Mouse (Mus musculus): ENCODE results near the gene Catsperg1.
A peak's percentile ranks its signal among the peaks of the same experiment; 100 is the strongest.
"Not testable (repeated sequence)": the region's sequence is repeated elsewhere in the genome, so short reads cannot be mapped to it uniquely, and the experiment has no call there.

The Catsperg1 gene

DNA sequence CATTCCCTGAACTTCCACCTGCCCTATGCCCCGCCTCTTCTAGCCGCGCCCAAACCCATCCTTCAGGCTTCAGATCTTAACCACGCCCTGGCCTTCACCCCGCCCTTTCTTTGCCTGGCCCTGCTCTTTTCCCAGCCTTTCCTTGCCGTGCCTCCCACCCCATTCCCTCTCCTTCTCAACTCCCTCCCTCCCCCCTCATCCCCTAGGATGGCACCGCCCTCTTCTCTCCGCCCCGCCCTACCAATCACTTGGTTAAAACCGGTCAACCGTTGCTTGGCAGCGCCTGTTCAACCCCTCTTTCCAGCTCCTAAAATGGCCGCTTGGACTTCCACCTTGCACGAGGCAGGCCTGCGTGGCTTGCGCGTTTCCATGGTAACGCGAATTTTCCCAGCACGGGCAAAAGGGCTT is at the start of gene Catsperg1:
Catsperg1 (minus strand) TSS at position 361 of the 408 bp plus-strand sequence.
- DNase-seq (ENCODE audit: low read depth): no peak

DNA sequence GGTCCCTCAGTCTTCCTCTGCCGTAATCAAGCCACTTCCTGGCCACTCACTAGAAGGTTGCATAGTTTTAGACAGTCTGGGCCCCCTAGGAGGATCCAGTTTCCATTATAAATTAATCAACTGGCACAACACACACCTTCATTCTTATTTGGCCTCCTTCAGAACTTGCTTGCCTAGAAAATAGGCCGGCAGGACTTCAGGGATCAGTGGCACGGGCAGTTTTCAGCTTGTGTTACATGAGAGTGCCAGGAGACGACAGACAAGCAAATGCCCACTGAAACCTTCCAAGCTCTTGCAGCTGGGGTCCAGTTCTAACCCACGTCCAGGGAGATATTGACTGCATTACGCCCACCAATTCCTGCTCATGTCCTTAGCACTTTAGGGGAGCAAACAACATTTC is 48.3 kb upstream of the Catsperg1 start:
- DNase-seq (ENCODE audit: low read depth): no peak

DNA sequence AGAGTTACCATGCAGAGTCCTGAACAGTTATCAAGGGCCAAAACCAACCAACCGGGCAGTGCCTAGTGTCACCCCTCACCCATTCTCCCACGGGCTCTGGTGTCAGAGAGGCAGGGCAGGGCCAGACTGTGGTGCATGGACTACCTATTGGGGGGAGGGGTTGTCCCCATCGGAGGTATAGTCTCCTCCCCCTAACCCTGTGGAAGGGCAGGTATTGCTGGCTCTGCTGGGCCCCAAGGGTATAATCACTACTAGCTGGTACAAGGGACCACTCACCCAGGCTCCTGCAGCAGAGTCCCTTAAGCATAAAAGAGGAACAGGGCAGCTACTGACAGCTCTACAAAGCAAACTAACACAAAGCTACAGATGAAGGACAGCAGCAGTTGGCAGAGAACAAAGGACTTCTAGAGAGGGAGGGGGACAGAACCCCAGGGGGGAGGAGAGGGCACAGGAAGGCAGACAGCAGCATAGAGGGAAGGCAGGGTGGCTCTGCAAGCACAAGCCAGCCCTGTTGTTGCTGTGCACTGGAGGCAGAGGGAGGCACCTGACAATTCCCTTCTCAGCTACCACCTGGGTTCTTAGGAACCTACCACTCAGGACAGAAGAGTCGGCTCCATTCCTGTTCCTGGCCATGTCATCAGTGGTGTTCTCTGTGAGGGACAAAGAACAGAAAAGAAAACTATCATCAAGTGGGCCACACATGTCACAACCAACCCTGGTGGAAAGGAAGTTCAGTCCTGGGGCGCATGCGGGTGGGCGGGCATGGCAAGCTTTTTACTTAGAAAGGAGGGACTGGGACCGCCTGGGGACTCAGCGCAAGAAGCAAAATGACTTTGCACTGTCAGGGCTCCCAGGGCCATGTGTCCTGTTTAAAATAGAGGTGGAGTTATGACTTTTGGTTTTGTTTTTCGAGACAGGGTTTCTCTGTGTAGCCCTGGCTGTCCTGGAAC is 46.2 kb upstream of the Catsperg1 start:
- no peak for DNase-seq (ENCODE audit: low read depth)

DNA sequence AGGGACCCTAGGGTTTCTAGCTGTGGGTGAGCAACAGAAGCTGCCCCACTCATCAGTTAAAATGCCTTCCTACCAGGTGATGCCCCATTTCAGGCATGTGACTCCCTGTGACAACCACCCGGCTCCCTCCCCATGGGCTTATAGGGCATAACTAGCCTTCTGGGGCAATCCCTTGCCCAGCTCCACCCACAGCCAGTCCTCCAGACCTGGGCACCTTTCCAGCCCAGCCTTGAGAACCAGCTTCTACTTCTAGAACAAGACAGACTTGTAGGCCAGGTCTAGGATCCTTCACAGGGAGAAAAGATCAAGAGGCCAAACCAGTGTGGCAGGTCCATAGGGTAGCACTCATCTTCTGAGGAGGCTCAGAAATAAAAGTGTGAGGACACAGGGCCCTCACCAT is 43.5 kb upstream of the Catsperg1 start:
- DNase-seq (ENCODE audit: low read depth): no peak

DNA sequence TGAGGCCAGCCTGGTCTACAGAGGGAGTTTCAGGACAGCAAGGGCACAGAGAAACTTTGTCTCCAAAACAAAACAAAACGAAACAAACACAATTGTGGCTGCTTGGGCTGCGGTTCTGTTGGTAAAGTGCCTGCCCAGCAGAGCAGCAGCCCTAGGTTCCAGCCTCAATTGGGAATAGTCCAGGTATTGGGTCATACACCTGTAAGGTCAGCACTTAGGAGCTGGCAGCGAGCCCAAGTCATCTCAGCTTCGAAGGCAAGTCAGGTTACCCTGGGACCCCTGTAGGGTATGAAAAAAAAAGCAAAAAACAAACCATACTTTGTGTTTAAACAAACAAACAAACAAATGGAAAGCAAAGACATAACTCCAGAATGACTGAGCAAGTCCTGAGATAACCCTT is 42.0 kb upstream of the Catsperg1 start:
- no peak for DNase-seq (ENCODE audit: low read depth)

DNA sequence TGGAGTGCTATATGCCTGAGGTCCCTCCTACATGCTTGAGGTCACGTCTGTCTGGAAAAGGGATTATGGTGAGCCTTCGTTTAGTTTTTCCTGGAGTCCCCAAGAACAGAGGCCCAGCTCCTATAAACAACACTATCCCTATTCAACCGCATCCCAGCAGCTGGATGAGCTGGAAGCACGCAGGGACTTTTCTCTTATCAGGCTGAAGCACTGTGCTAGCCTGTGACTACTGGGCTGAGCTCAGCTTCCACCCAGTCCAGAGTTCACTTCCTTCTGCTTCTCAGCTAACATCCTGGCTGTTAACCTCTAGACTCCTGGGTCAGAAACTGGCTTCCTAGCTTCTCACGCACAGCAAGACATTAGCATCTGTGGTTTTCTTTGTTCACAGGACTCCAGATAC is 40.0 kb upstream of the Catsperg1 start:
- DNase-seq (ENCODE audit: low read depth): no peak

DNA sequence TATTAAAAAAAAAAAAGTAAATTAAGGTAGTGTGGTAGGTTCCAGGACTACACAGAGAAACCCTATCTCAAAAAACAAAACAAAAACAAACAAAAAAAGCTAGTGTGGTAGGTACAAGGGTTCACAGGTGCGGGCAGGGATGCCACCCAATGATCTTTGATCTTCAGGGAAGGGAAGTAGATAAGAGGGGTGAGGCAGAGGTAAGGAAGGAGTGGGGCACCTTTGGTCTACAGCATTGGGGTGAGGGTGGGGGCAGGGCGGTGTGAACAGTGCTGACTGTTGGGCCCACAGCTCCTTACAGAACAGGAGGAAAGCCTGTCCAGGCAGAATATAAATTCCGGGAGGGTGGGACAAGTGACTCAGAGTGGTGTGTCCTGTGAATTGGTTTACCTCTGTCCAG is 37.3 kb upstream of the Catsperg1 start:
- no peak for DNase-seq (ENCODE audit: low read depth)

DNA sequence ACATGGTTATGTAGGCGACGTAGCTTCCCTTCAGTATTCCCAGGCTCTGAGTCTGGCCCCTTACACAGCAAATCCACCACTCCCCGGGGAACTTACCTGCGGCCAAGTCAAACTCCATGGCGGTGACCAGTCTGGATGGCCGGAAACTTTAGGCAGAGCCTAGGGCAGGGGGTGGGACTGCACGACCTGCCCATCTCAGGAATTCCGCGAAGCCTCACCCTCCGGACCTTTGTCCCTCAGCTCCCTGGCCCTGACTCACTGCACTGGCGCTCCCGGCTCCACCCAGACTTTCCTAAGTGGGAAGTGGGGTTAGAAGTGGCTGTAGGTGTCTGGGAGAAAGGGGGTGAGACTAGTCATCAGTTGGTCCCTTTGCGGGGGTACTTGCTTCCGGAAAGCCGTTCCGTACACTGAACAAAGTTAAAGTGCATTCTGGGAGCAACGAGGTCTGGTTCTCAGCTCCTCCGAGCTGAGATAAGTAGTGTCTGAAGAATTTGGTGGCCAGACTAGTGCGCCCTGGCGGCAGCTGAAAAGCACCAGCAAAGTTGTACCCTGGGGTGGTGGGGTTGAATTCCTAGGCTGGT is 34.5 kb upstream of the Catsperg1 start, which contains the start of gene 2200002D01Rik:
2200002D01Rik (minus strand) TSS at position 206 of the 581 bp plus-strand sequence.
- no peak for DNase-seq (ENCODE audit: low read depth)

DNA sequence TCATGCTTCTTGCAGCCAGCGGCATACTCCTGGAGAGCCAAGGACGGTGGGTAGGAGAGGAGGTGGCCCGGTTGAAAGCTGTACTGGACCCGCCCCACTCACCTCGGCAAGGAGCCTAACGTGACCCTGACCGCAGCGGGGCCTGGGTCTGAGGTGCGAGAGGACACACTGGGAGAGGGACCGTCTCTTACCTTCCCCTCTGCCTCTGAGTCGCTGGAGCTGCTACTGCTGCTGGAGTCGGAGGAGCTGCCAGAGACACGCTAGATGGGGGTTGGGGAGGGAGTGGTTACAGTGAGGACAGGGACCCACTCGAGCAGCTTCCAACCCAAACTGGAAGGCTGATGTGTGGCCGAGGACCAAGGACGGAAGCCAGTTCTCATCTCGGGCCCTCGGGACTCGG is 33.9 kb upstream of the Catsperg1 start:
- DNase-seq (ENCODE audit: low read depth): no peak

DNA sequence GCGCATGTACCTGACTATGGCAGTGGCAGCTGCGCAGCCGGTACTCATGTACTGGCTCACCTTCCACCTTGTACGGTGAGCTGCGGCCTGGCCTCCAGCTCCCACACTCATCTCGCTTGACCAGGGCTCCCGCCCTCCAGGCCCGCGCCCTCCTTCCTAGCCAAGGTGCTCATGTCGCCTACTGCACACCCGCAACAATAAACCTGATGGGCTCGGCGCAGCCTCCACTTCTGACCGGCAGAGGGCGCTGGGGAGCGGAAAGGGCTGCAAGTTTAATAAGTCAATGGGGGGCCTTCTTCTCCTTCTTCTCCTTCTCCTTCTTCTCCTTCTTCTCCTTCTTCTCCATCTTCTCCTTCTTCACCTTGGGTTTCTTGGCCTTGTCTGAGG is 33.5 kb upstream of the Catsperg1 start:
- peak; percentile 69 for DNase-seq (ENCODE audit: low read depth)

DNA sequence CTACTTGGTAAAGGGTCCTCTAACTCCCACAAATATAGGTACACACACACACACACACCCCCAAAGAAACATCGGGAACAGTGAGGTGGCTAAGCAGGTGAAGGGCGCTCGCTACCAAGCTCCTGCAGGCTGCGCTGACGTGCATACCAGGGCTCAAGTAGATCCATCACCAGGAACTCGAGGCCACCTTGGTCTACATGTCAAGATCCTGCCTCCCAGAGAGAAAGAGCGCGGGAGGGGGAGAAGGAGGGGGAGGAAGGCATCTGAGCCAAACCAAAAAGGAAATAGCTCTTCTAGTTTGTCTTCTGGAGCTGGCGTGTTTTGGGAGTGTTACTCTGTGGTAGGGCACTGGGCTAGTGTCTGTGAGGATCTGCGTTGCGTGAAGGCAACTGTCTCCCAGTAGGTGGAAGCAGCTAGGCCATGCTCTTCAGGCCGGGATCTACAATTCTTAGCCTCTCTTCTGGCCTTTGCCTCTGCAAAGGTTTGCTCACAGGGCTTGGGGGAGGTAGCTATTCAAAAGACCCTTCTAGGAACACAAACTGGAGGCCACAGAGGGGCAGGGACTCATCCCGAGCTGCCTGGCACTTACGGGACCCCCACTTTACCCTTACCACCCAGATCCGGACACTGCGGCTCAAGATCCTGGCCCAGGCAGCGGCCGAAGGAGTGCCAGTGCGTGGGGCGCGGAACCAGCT is 32.9 kb upstream of the Catsperg1 start:
- DNase-seq (ENCODE audit: low read depth): no peak

DNA sequence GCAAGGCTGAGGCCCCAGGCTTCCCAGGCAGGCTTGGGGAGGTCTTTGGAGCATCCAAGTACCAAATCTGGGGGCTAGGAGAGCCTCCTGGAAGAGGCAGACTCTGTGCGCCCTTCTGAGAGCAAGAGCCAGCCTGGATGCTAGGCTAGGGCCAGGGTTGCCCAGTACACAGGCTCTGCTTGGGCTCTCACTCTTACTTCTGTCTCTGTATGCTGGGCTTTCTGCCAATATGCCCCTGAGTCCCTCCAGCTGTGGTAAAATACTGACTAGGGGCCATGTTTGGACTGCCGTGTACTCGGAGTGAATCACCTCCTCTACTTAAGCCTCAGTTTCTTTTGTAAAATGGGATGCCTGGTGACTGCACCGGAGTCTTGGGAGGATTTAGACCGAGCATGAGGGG is 32.2 kb upstream of the Catsperg1 start:
- DNase-seq (ENCODE audit: low read depth): no peak

DNA sequence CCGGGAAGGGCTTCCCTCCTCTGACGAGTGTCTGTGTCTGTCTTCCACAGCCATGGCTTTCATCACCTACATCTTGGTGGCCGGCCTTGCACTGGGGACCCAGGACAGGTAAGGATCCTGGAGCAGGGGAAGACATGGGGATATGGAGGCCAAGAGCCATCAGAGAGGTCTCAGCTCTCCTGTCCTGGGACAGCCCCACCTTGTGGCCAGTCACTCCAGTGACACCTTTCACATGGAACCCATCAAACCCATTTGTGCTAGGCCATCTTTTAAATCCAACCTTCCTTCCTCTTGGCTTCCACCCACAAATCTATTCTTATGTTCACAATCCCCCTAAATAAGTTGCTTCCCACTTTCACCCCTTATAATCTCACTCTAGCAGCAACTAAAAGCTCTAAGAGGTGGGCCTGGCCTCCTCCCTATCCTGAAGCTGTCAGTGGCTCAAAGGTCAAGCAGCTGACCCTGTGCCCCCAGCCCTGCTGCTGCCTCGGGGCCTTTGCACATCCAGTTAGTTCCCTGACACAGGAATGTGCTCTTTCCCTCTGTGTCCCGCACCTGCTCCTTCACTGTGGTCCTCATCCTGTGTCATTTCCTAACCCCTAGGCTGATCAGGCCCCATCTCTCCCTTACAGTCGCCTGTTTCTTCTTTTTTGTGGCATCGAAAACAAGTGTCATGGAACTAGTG is 31.0 kb upstream of the Catsperg1 start:
- DNase-seq (ENCODE audit: low read depth): no peak

DNA sequence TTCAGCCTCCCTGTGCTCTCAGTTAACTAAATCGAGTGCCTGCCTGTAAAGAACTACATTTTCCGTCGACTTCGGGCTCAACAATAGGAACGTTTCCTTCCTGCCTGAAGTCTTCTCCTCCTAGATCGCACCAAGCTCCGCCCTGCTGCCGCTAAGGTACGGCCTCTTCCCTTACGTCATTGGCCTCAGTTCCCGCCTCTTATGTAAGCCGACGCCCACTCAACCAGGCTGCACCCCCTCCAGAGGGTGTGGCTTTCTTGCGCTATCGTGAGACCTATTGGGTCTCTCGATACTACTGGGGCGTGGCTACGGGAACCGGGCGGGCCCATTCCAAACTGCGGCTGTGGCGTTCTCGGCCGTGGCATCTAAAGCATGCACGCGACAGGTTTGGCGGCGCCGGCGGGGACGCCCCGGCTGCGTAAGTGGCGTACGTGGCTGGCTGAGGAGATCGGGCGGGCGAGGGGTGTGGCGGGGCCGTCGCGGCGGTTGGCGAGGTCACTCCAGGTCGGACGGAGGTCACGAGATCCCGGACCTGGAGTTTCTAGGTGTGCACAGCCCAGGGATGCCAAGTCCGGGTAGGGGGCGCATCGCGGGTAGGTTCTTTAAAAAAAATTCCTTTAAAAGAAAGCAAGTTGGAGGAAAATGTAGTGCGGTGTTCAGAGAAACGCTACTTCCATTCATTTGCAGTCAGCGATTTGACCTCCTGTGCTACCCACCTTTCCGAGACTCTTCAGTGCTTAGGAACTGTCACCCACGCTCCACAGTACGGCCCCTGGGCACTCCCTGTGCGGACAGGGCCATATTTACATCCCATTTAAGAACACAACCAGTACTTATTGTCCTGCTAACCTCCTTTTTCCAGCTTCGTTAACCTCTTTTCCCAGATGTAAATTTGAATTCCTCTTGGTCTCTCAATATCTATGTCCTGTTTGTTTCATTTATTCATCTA is 24.5 kb upstream of the Catsperg1 start, which contains the start of gene Yif1b:
Yif1b (plus strand) TSS at position 311 of the 949 bp plus-strand sequence.
- DNase-seq (ENCODE audit: low read depth): peak; percentile 99

DNA sequence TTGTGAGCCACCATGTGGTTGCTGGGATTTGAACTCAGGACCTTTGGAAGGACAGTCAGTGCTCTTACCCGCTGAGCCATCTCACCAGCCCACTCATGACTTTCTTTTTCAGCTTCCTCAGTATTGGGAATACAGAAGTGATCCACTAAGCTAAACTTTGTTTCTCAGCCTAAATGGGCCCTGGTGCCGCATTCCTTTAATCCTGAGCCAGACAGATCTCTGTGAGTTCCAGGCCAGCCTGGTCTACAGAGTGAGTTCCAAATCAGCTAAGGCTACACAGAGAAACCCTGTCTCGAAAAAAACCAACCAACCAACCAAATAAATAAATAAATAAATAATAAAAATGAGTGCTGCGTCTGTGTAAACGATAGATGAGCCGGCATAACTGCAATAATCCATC is 23.8 kb upstream of the Catsperg1 start:
- not testable (repeated sequence) for DNase-seq (ENCODE audit: low read depth)

DNA sequence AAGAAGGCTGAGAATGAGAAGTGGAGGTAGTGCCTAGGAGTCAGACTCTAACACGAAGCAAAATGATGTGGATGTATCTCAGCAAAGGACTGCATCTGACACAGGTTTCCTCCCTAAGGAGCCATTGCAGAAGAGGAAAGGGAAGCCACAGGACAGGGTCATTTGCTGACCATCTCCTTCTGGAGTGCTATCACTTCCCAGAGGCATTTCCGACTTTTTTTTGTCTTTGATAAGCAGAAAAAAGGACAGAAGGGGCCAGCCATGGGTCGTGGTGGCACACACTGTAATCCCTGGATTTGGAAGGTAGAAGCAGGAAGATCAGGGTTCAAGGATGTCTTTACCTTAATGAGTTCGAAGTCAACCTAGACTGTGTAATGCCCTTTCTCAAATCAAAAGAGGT is 22.8 kb upstream of the Catsperg1 start:
- DNase-seq (ENCODE audit: low read depth): no peak

DNA sequence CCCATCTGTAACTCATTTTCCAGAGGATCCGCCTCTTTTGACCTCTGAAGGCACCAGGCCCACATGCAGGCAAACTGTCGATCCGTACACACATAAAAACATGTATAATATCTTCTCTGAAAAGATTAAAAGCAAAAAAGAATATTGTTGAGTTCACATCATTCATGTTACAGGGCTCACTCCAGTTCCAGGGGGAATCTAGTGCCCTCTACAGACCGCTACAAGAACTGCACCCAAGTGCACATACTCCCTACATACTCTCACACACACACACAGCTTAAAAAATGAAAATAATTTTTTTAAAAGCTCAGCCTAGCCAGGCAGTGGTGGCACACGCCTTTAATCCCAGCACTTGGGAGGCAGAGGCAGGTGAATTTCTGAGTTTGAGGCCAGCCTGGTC is 20.8 kb upstream of the Catsperg1 start:
- no peak for DNase-seq (ENCODE audit: low read depth)

DNA sequence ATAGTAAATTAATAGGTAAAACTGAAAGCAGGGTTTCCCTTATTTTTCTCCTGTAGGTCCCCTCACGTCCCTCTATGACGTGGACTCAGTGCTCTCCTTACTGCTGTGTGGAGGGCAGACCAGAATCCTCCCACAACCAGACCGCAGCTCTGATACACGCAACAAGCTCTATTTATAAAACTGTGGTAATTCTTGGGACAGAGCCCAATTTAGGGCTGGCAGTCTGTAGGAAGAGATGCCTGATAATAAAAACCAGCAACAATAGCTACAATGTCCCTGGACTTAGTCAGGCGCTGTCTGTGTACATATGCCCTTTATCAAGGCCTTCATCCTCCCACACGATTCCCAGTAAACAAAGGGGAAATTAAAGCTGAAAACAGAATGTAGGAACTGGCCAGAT is 19.9 kb upstream of the Catsperg1 start:
- no peak for DNase-seq (ENCODE audit: low read depth)

DNA sequence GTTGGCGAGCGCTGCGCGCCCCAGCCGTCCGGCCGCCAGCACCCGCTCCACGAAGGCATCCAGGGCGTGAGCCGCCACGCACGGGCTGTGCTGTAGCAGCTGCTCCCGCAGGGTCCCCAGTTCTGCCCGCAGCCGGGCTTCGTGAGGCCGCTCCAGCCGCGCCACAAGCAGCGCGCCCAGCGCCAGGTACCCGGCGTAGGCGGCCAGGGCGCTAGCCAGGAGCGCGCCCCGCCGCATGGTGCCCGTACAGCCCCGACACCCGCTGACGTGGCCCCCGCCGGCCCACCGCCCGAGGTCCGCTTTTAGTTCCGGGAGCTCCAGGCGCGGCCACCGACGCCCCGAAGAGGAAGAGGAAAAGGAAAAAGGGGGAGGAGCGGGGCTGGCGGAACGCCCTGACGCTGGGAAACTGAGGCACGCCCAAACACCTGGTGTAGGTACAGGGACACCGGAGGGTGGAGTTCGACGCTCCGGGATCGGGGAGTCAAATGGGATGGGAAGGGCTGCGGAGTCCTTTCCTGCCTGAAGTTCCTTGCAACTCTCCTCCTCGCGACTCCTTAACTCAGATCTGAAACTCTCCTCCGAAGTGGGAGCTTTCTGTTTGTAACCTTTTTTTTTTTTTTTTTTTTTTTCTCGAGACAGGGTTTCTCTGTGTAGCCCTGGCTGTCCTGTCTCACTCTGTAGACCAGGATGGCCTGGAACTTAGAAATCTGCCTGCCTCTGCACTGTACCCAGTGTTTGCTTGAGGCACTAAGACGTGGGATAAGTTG is 18.6 kb upstream of the Catsperg1 start, which contains the start of gene Kcnk6:
Kcnk6 (minus strand) TSS at position 269 of the 767 bp plus-strand sequence.
- no peak for DNase-seq (ENCODE audit: low read depth)

DNA sequence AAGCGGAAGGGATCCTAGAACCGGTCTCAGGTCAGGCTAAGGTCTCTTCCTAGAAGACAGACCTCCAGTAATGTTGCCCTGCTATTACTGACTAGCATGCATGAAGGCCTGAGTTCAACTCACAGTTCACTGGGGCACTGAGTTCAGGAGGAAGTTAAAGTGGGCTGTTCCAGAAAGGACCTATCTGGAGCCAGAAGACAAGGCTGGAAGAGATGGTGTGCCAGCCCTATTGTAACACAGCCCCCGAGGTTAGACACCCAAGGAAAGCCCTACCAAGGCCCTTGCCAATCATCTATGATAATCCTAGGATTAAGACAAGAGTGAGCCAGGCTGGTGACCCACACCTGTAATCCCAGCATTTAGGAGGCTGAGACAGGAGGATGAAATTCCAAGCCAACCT is 17.7 kb upstream of the Catsperg1 start:
- DNase-seq (ENCODE audit: low read depth): no peak

All from c-Kit-positive CD71-positive TER-119-negative erythroid progenitor cells, embryonic 14.5 days (primary cell).